Mouse (Mus musculus) layer of hippocampus, adult 9-11 months (tissue): Measurements from ENCODE around the gene Olfr1219.

ENCODE experiments used
- DNase-seq: peaks from one replicate; pipeline ENCODE4 v3.0.0; 2022

Olfr1219 gene

DNA sequence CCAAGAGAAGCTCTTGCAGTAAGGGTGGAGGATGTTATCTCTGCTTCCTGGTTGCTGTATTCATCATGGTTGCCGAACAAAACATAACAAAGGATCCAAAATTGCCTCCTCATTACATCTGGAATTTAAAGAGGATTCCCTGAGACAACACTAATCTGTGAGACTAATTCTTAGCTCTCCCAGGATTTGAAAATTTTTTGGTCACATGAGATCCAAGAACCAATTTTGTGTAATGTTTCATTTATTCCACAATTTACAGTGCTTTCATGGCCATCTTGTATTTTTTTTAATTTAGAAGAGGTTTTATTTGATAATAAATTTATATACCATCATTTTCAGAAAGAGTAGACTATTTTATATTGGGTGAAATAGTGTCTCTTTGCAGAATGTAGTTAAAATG, at the start of gene Olfr1219:
Gene Olfr1219, minus strand, starts transcription at position 101 of the 400 bp plus-strand sequence.
- DNase-seq: no peak

DNA sequence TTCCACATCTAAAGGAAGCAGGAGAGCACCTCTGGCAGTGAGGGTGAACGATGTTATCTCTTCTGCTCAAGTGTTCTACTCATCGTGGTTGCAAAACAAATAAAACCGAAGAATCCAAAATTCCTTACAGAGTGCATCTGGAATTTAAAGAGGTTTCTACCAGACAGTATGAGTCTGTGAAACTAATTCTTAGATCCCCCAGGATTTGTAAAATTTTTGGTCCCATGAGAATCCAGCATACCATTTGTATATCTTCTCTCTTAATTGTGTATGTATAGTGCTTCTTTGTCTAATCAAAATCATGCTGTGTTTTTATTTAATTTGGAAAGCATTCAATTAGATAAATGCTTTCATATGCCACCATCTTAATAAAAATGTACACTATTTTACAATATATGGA, 49.6 kb upstream of the Olfr1219 start, which contains the start of gene Olfr1222:
Gene Olfr1222, minus strand, starts transcription at position 101 of the 400 bp plus-strand sequence.
- DNase-seq: no peak

DNA sequence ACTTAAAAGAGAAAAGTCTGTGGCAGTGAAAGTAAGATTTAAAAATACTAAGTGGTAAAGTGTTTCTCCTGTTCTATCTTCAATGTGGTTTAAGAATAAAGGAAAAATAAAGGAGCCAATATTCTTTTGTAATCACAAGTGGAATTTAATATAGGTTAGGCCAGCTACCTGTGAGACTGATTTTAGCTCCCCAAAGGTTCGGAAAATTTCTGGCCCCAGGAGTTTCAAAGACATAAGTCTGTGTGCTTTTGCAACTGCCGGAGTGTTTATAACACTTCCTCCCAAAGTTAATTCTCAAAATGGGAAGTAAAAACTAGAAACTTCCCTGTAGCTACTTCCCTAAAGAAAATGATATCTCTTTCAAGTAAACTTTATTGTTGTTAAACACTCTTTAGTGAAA, 33.9 kb upstream of the Olfr1219 start, which contains the start of gene Olfr1221:
Gene Olfr1221, minus strand, starts transcription at position 101 of the 400 bp plus-strand sequence.
- DNase-seq: no peak

DNA sequence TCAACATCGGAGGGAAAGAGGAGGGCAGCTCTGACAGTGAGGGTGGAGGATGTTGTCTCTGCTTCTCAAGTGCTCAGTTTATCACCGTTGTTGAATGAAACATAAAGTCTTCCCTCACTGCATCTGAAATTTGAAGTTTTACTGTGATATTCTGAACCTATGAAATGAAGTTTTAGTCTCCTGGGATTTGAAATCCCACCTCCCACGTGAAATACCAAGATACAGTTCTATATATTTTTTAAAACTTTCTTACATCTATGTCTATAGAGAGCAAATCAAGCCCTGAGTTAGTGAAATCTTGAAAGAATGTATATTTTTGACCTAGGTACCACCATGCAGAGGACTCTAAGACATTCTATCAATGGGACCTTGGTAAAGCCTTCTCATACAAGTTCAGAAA, 23.4 kb upstream of the Olfr1219 start, which contains the start of gene Olfr1220:
Gene Olfr1220, minus strand, starts transcription at position 101 of the 400 bp plus-strand sequence.
- DNase-seq: no peak

DNA sequence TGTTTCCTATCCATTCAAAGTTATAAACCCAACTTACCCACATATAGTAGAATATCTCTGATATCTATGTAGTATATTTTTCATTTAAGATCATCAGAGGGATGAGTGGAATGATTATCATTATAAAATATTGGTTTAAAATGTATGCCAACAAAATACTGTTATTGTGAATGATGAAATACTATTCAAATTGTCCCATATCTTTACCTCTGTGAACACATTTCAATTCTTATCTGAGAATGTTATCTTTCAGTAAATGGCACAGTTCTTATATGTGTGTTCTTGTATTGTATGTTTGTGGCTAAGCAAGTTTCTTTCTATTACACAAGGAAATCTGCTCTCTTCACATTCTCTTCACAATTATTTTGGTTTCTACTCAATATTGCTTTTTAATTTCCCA, 22.3 kb upstream of the Olfr1219 start:
- DNase-seq: no peak

DNA sequence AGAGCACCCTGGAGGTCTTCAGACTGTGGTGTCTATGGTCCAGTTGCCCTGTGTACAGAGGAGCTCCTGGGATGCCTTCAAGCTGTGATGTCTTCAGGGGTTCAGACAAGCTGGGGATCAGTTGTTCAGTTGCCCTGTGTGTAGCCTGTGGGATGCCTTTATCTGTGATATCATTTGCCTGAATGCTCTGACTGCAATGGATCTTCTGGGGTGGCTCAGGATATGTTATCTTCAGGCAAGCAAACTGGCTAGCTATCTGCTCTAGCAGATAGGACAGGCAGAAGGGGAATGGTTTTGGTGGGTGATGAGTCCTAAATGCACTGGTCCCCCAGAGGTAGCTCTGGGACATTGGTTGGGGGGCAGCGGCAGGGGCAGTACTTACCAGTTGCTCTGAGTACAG, 10.5 kb upstream of the Olfr1219 start:
- DNase-seq: no peak

DNA sequence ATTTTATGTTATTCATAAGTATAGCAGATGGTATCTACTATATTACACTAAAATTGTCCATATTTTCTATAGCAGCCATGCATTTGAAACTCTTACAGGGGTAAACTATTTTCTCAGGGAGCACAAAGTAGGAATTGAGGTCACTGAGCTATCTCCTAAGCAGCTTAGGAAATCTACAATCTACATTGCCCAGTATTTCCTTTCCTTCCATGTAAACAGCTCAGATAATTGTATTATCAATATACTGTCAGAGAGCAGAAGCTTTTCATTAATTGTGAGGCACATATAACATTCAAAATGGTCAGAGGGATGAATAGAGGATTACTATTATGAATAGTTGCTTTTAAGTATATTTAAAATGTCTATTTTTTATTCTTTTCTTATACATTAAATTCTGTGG, 1.8 kb downstream of the Olfr1219 start:
- no peak for DNase-seq

DNA sequence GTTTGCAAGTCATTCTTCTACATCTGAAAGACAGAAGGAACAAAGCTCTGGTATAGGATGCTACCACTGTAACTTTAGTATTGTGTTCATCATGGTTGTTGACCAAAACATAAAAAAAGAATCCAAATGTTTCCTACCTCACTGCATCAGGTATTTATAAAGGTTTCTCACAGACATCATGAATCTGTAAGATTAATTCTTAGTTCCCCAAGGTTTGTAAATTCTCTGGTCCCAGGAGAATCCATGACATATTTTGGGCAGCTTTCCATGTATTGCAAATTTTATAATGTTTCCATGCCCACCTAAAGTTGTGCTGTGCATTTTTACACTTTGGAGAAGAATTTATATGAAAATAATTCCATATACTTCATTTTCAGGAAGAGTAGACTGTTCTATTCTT, 22.2 kb downstream of the Olfr1219 start, which contains the start of gene Olfr1218:
Gene Olfr1218, minus strand, starts transcription at position 101 of the 400 bp plus-strand sequence.
- no peak for DNase-seq

DNA sequence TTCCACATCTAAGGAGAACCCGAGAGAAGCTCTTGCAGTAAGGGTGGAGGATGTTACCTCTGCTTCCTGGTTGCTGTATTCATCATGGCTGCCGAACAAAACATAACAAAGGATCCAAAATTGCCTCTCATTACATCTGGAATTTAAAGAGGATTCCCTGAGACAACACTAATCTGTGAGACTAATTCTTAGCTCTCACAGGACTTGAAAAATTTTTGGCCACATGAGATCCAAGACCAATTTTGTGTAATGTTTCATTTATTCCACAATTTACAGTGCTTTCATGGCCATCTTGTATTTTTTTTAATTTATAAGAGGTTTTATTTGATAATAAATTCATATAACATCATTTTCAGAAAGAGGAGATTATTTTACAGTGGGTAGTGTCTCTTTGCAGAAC, 51.3 kb downstream of the Olfr1219 start, which contains the start of gene Olfr1217:
Gene Olfr1217, minus strand, starts transcription at position 101 of the 400 bp plus-strand sequence.
- DNase-seq: no peak
